ENCODE assay signal across 8 mouse cellular contexts in the genomic region with DNA sequence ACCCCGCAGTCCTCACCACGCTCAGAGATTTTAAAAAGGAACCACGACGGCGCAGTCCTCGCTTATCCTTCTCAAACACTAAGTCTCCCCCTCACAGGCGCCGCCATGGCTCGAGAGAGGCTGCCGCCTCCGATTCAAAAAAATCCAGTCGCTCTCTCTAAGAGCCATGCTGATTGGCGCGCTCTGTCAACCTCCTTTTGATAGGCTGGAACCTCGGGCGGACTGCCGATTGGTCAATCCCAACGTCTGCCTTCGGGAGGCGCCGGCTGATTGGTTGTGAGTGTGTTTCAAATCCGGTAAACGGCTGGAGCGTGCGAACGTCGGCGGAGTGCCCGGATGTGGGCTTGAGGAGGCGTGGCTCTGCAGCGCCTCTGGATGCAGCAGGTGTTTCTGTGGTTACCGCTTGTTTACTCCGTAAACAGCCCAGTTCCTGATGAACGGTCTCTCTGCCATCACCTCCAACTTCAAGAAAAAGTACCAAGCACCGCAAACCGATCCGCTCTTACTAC. TPM values are rescaled to one million over a fixed set of nuclear protein-coding genes. Genes with fewer than 3 reads are reported as not detected.
DNase-seq lines count a peak whose midpoint lies in the region; ATAC-seq lines count a peak whose summit lies in the region.

Gene Ect2 (minus strand): TSS at position 178 of the 509 bp plus-strand sequence.

- peak; percentile 98 for DNase-seq in c-Kit-negative CD71-positive TER-119-positive erythroid progenitor cells, embryonic 14.5 days (ENCODE audit: low read depth, low spot score)
- DNase-seq in fibroblast of lung, adult 2 months (ENCODE audit: low read depth): peak; percentile 96
- DNase-seq in kidney, postnatal 14 days: peak; percentile 99
- peak; percentile 99 for DNase-seq in liver, embryonic 13.5 days
- peak; percentile 99 for DNase-seq in neural tube, embryonic 10.5 days (ENCODE audit: extremely low spot score, low spot score)

- peak within 1 kb of the TSS; percentile 76 for H3K4me2 ChIP-seq in heart, embryonic 14.5 days (ENCODE audit: low read length)
- H3K4me2 ChIP-seq in liver, embryonic 13.5 days: peak within 1 kb of the TSS; percentile 75
- H3K4me2 ChIP-seq in stomach, embryonic 16.5 days (ENCODE audit: low read depth, low read length): peak within 1 kb of the TSS; percentile 64

- no peaks in the 10 kb centered on the region for H3K9me3 ChIP-seq in heart, embryonic 14.5 days (ENCODE audit: control insufficient read depth, low read length)
- H3K9me3 ChIP-seq in liver, embryonic 13.5 days (replicated peaks): no peaks in the 10 kb centered on the region
- H3K9me3 ChIP-seq in stomach, embryonic 16.5 days (replicated peaks; ENCODE audit: control insufficient read depth, low read length): no peaks in the 10 kb centered on the region

- H3K27ac ChIP-seq in heart, embryonic 14.5 days (replicated peaks in 1 of 2; ENCODE audit: control insufficient read depth in 1 of 2, insufficient read depth in 1 of 2, low read depth in 2 of 2, low read length in 2 of 2): peak within 1 kb of the TSS; percentile 89 to 93
- peak within 1 kb of the TSS; percentile 93 for H3K27ac ChIP-seq in liver, embryonic 13.5 days
- peak within 1 kb of the TSS; percentile 81 for H3K27ac ChIP-seq in stomach, embryonic 16.5 days (ENCODE audit: low read length)

- no peaks in the 10 kb centered on the region for H3K27me3 ChIP-seq in heart, embryonic 14.5 days (ENCODE audit: control insufficient read depth, insufficient read depth, low read length)
- H3K27me3 ChIP-seq in liver, embryonic 13.5 days: no peaks in the 10 kb centered on the region
- no peaks in the 10 kb centered on the region for H3K27me3 ChIP-seq in stomach, embryonic 16.5 days (ENCODE audit: control insufficient read depth, insufficient read depth, low read length)

- peaks cover 15% of the 10 kb centered on the region for H3K36me3 ChIP-seq in heart, embryonic 14.5 days (ENCODE audit: control insufficient read depth, insufficient read depth, low read length)
- H3K36me3 ChIP-seq in liver, embryonic 13.5 days: peaks cover 20% of the 10 kb centered on the region
- H3K36me3 ChIP-seq in stomach, embryonic 16.5 days (ENCODE audit: control insufficient read depth, insufficient read depth, low read length): 0 out of 2 replicates have a peak, but pooled peaks cover 3% of the 10 kb centered on the region

- WGBS in heart, embryonic 14.5 days: under 1% methylated on average over 37 of the region's 37 CpGs
- WGBS in liver, embryonic 13.5 days (ENCODE audit: insufficient replicate concordance): under 1% methylated on average over 37 of the region's 37 CpGs
- WGBS in stomach, embryonic 16.5 days: under 1% methylated on average over 37 of the region's 37 CpGs

- peak within 1 kb of the TSS; percentile 92 for H3K9ac ChIP-seq in heart, embryonic 14.5 days (ENCODE audit: low read length)
- H3K9ac ChIP-seq in liver, embryonic 13.5 days: peak within 1 kb of the TSS; percentile 97
- H3K9ac ChIP-seq in stomach, embryonic 16.5 days (ENCODE audit: low read length): peak within 1 kb of the TSS; percentile 85

- peak within 1 kb of the TSS; percentile 81 to 98 for H3K4me3 ChIP-seq in heart, embryonic 14.5 days (ENCODE audit: control insufficient read depth in 1 of 2, insufficient read depth in 1 of 2, low read depth in 1 of 2, low read length in 2 of 2)
- peak within 1 kb of the TSS; percentile 97 for H3K4me3 ChIP-seq in liver, embryonic 13.5 days (replicated peaks)
- peak within 1 kb of the TSS; percentile 94 for H3K4me3 ChIP-seq in stomach, embryonic 16.5 days (replicated peaks; ENCODE audit: low read length)

- peaks cover 7 to 34% of the 10 kb centered on the region in 2 experiments; a peak in 3 of 4 replicates for H3K4me1 ChIP-seq in heart, embryonic 14.5 days (ENCODE audit: control insufficient read depth in 2 of 2, insufficient read depth in 2 of 2, low read length in 2 of 2)
- peaks cover 39% of the 10 kb centered on the region for H3K4me1 ChIP-seq in liver, embryonic 13.5 days (replicated peaks)
- peaks cover 12% of the 10 kb centered on the region; the same call in 1 of the 2 replicates for H3K4me1 ChIP-seq in stomach, embryonic 16.5 days (ENCODE audit: control insufficient read depth, insufficient read depth, low read length)

- peak; percentile 98 for ATAC-seq in CD4-positive, CD25-positive, alpha-beta regulatory T cell, adult 4 months
- ATAC-seq in heart, embryonic 14.5 days (ENCODE audit: insufficient number of reproducible peaks, insufficient read depth, low FRiP score, low read depth): peak; percentile 95
- peak; percentile 96 for ATAC-seq in liver, embryonic 13.5 days (ENCODE audit: low read depth)
- ATAC-seq in stomach, embryonic 16.5 days (ENCODE audit: insufficient read depth, low FRiP score): peak; percentile 98

RNA-seq across cellular contexts. Expression of gene Ect2, which starts in this region (rescaled TPM):
- polyA plus RNA-seq in CD4-positive, CD25-positive, alpha-beta regulatory T cell, adult 4 months (2017; shearing (Covaris generic)): 1 to 10 TPM; 4.6 to 7.3 TPM
- 43.7 and 52.3 TPM in 2 replicates for polyA plus RNA-seq in heart, embryonic 14.5 days (2014; fragmentation: Nextera tagmentation; extraction: Ambion mirVana)
- 34.5 and 47.4 TPM in 2 replicates for polyA plus RNA-seq in liver, embryonic 13.5 days (2015; fragmentation: Nextera tagmentation; extraction: Ambion mirVana)
- polyA plus RNA-seq in stomach, embryonic 16.5 days (2015; fragmentation: Nextera tagmentation; extraction: Ambion mirVana): 45.7 and 47.3 TPM in 2 replicates

Comparison
In these comparisons a context has a peak if more than half of its experiments do, and no peak if none do; other contexts are left out.
1. Peak in every context shown above with its lines: DNase-seq, ATAC-seq, H3K4me3 ChIP-seq and H3K27ac ChIP-seq.